Mouse (Mus musculus) cerebellum, adult 2 months (tissue): ENCODE results near the gene Git2. TPM values are rescaled to one million over a fixed set of nuclear protein-coding genes. Genes with fewer than 3 reads are reported as not detected.

Experiments used
- DNase-seq, 2 experiments: peaks; one replicate each; pipeline ENCODE4 v3.0.0; 2021
- H3K27ac ChIP-seq: fragments of 200-500 bp; 2 replicates; pipeline ENCODE4 v1.5.1; 2012; ENCODE audit warnings: low read length, control low read depth, inconsistent platforms; ENCODE audit not compliant: insufficient read depth
- H3K27me3 ChIP-seq: fragments of 200-500 bp; 2 replicates; pipeline ENCODE4 v1.6.1; 2012; ENCODE audit warnings: inconsistent platforms, mild to moderate bottlenecking, low read length, moderate library complexity; ENCODE audit not compliant: control insufficient read depth, insufficient read depth
- H3K4me1 ChIP-seq: fragments of 200-500 bp; 2 replicates; pipeline ENCODE4 v1.6.1; 2011; ENCODE audit warnings: low read length; ENCODE audit not compliant: control insufficient read depth, insufficient read depth
- H3K4me3 ChIP-seq: fragments of 200-500 bp; replicated peaks from 2 replicates; pipeline ENCODE3; 2011; ENCODE audit warnings: mild to moderate bottlenecking, low read depth, low read length, control low read depth; ENCODE audit not compliant: insufficient read depth
- CTCF ChIP-seq: fragments of 200-500 bp; IDR thresholded peaks from 2 replicates; pipeline ENCODE4 v1.5.1; 2011; ENCODE audit warnings: low read depth, mild to moderate bottlenecking, control low read depth, low read length, moderate library complexity, borderline replicate concordance; ENCODE audit not compliant: insufficient read depth
- POLR2A ChIP-seq: fragments of 200-500 bp; IDR thresholded peaks from 2 replicates; pipeline ENCODE4 v1.6.1; 2011; ENCODE audit warnings: low read length, control low read depth, borderline replicate concordance; ENCODE audit not compliant: insufficient read depth
- WGBS: fragments of 180-500 bp; shearing (Covaris S2); methylation state at CpG from one replicate; pipeline ENCODE4 v1.1.7; 2018; 5-methylcytosine and 5-hydroxymethylcytosine counted together
- polyA plus RNA-seq: library from polyadenylated mRNA; depleted of rRNA; stranded (reverse); fragments of >200 nt; gene quantifications from 2 replicates; pipeline ENCODE4 v1.2.3, GENCODE M21; 2012

Gene Git2
- polyA plus RNA-seq, 1 experiment, result 96.5 TPM

DNA sequence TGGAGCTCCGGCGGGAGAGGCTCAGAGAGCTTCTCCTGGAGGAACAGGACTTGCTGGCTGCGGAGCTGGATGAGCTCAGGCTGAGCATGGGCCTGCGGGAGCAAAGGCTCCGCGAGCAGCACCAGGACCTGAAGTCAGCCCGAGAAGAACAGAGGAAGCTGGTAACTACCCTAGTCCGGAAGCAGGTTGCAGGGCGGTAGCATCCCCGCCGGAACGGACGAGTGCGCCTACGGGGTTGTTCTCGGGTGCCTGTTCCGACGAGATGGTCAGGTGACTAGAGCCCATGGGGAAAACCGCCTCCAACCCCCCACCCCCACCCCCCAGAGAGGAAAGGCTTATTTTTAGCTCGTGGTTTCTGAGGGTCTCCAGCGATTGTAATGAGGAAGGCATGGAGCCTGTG is 66.0 kb downstream of the Git2 start:
- 94% methylated on average over 21 of the region's 21 CpGs for WGBS
- Histone ChIP-seq H3K4me3 (no peak overlapping the region), H3K27ac (no peak overlapping the region), H3K27me3 (no peaks in the 10 kb centered on the region), H3K4me1 (peaks cover 8% of the 10 kb centered on the region; the same call in 1 of the 2 replicates)
- DNase-seq, result no peak
- no peak for TF ChIP-seq CTCF
- TF ChIP-seq POLR2A, result no peak

DNA sequence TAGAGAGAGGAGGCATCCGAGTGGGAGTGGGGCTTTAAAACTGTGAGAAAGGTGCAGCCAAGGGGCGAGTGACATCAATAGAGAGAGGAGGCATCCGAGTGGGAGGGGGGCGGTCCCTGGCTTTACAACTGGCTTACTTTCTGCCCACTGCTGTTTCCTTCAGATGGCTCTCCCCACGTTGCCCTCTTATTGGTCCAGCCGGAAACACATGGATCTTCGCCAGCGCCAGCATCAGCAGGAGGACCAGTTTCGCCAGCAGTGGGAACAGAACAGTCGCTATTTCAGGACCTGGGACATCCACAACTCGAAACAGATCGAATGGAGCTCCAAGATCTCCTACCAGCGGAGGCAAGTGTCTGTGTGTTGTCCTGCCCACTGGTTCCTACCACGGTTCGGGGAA is 66.8 kb downstream of the Git2 start:
- no peaks in the 10 kb centered on the region for H3K27me3 ChIP-seq
- H3K4me1 ChIP-seq, result peaks cover 8% of the 10 kb centered on the region; the same call in 1 of the 2 replicates
- H3K4me3 ChIP-seq, result peak overlapping the region; percentile 95
- WGBS, result 3% methylated on average over 15 of the region's 15 CpGs
- DNase-seq, result peak; percentile 59 to 67
- TF ChIP-seq CTCF, result no peak
- no peak for TF ChIP-seq POLR2A
- H3K27ac ChIP-seq, result no peak overlapping the region

DNA sequence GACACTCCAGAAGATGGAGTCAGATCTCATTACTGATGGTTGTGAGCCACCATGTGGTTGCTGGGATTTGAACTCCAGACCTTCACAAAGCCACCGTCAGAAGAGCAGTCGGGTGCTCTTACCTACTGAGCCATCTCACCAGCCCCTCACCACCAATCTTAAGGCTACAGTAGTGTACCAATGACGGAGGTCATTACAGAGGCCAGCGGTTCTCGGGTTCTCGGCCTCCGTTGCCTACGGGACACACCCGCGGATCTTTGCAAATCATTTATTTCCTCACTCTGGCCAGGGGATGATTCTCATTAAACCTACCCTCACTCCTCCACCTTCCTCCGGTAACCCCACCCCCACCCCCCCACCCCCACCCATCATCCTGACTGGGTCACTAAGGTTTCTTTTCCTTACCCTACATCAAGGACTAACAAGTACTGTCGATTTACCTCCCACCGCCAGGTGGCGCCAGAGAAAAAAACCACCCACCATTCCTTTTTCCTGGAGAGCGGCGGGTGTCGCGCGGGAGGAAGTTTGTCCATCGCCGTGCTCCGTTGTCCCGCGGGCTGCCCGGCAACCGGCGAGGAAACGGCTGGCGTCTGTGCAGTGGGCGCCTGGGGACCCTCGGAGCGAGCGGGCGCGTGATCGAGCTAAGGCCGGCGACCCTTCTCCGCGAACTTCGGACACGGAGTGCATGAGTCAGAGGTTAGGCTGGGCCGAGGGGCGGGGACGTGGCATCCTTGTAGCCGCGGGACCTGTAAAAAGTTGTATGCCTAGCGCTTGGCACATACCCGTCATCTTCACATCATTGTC is 67.8 kb downstream of the Git2 start, which contains the start of gene Tchp:
Tchp (plus strand) TSS at position 496 of the 804 bp plus-strand sequence.
- 6% methylated on average over 49 of the region's 49 CpGs for WGBS
- H3K4me1 ChIP-seq, result peaks cover 8% of the 10 kb centered on the region; the same call in 1 of the 2 replicates
- TF ChIP-seq POLR2A (peak; percentile 49; the same call in 1 of the 2 replicates), CTCF (peak; percentile 74)
- peak; percentile 92 to 96 for DNase-seq
- peak within 1 kb of the TSS; percentile 95 for H3K4me3 ChIP-seq
- no peaks in the 10 kb centered on the region for H3K27me3 ChIP-seq
- peak within 1 kb of the TSS; percentile 18 for H3K27ac ChIP-seq

- peak in 1 of 2 experiments; percentile 34 for DNase-seq
- Histone ChIP-seq H3K4me1 (peaks cover 12% of the 10 kb centered on the region; the same call in 1 of the 2 replicates), H3K4me3 (no peak overlapping the region), H3K27ac (no peak overlapping the region), H3K27me3 (no peaks in the 10 kb centered on the region)
- 60% methylated on average over 14 of the region's 14 CpGs for WGBS
- no peak for TF ChIP-seq POLR2A
- peak; percentile 68; the same call in 1 of the 2 replicates for TF ChIP-seq CTCF
These were observed 72.6 kb downstream of the Git2 start for GRCm38 (mm10) chr5:114702403-114703392.

DNA sequence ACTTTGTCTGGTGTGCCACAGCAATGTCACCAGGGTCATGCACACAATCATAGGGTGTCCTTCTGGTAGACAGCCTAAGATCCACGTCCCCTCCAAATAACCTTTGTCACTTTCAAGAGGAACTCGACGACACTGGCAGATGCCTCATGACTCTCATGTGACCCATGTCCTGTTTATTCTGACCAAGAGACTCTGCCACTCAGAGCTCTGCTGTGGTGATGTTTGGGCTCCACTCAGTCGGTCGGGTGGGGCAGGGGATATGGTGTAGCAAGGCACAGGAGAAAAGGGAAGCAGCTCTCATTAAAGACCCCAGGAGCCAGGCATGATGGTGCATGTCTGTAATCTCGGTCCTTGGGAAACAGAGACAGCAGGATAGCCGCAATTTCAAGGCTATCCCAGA is 76.3 kb downstream of the Git2 start:
- Histone ChIP-seq H3K27me3 (no peaks in the 10 kb centered on the region), H3K4me3 (no peak overlapping the region), H3K27ac (no peak overlapping the region), H3K4me1 (peaks cover 18% of the 10 kb centered on the region; the same call in 1 of the 2 replicates)
- no peak for DNase-seq
- TF ChIP-seq CTCF (no peak), POLR2A (no peak)
- WGBS, result 59% methylated on average over 7 of the region's 7 CpGs

GRCm38 (mm10) chr5:114698044-114698746 is 77.1 kb downstream of the Git2 start:
- DNase-seq, result peak; percentile 95 to 96

DNA sequence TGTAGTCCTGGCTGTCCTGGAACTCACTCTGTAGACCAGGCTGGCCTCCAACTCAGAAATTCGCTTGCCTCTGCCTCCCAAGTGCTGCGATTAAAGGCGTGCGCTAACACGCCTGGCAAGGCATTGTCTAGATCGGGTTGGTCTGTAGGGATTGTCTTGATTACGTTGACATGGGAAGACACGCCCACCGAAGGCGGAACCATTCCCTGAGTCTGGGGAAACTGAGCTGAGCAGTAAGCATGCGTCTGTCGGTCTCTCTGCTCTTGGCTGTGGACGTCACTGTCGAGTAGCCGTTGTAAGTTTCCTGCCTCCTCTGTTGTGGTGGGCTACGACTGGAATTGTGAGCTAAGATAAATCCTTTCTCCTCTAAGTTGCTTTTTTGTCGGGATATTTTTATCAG is 78.4 kb downstream of the Git2 start:
- DNase-seq, result no peak
- 88% methylated on average over 17 of the region's 17 CpGs for WGBS
- no peaks in the 10 kb centered on the region for H3K27me3 ChIP-seq
- TF ChIP-seq POLR2A, result no peak
- TF ChIP-seq CTCF, result no peak
- H3K27ac ChIP-seq, result no peak overlapping the region
- no peak overlapping the region for H3K4me3 ChIP-seq
- peaks cover 18% of the 10 kb centered on the region; the same call in 1 of the 2 replicates for H3K4me1 ChIP-seq

More at GRCm38 (mm10) chr5:114698044-114698746, 77.1 kb downstream of the Git2 start:
- 9% methylated on average over 19 of the region's 19 CpGs for WGBS
- peak overlapping the region; percentile 13 for H3K4me3 ChIP-seq
- H3K27ac ChIP-seq, result 0 out of 2 replicates have a peak overlapping the region, but pooled peaks have one; percentile 14
- TF ChIP-seq POLR2A (no peak), CTCF (no peak)
- H3K27me3 ChIP-seq, result no peaks in the 10 kb centered on the region
- H3K4me1 ChIP-seq, result peaks cover 18% of the 10 kb centered on the region; the same call in 1 of the 2 replicates
